Mouse (Mus musculus) brown adipose tissue, adult 24 weeks (tissue): Measurements from ENCODE around the gene Rsph6a. TPM values are rescaled to one million over a fixed set of nuclear protein-coding genes. Genes with fewer than 3 reads are reported as not detected.

Experiments used
- H3K27ac ChIP-seq: fragments of 200-500 bp; replicated peaks from 2 replicates; pipeline ENCODE4 v1.5.1; 2012; ENCODE audit warnings: low read depth, mild to moderate bottlenecking, low read length
- H3K4me1 ChIP-seq: fragments of 200-500 bp; 2 replicates; pipeline ENCODE4 v1.6.1; 2012; ENCODE audit warnings: low read length, mixed read lengths; ENCODE audit not compliant: control insufficient read depth, insufficient read depth, insufficient read length
- H3K4me3 ChIP-seq: fragments of 200-500 bp; 2 replicates; pipeline ENCODE4 v1.5.1; 2012; ENCODE audit warnings: low read depth, mild to moderate bottlenecking, low read length, moderate library complexity; ENCODE audit not compliant: insufficient read depth
- polyA plus RNA-seq: library from polyadenylated mRNA; stranded (reverse); fragments of >200 nt; gene quantifications from 2 replicates; pipeline ENCODE4 v1.2.4, GENCODE M21; 2012; ENCODE audit not compliant: missing spikeins, insufficient read depth, insufficient read length

The Rsph6a gene
- polyA plus RNA-seq = not detected in 2 replicates

- Histone ChIP-seq H3K27ac (no peak within 1 kb of the TSS), H3K4me1 (0 out of 2 replicates have a peak, but pooled peaks cover 3% of the 10 kb centered on the region), H3K4me3 (no peak within 1 kb of the TSS)
These were observed at the start of gene Rsph6a for GRCm38 (mm10) chr7:19054047-19054776. Rsph6a (plus strand) TSS chr7:19054690.

DNA sequence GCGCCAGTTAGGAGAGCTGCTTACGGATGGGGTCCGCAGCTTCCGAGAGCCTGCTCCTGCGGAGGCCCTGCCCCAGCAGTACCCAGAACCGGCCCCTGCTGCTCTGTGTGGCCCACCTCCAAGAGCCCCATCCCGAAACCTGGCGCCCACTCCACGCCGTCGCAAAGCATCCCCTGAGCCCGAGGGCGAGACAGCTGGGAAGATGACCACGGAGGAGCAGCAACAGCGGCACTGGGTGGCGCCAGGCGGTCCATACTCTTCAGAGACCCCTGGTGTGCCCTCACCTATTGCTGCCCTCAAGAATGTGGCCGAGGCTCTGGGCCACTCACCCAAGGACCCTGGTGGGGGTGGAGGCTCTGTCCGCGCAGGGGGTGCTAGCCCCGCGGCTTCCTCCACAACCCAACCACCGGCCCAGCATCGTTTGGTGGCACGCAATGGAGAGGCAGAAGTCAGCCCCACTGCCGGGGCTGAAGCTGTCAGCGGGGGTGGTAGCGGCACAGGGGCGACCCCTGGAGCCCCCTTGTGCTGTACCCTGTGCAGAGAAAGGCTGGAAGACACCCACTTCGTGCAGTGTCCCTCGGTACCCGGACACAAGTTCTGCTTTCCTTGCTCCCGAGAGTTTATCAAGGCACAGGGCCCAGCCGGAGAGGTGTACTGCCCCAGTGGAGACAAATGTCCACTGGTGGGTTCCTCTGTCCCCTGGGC lies 48.9 kb upstream of the Rsph6a start:
- Histone ChIP-seq H3K4me1 (peaks cover 11% of the 10 kb centered on the region), H3K27ac (no peak overlapping the region), H3K4me3 (peak overlapping the region; percentile 93; the same call in 1 of the 2 replicates)

GRCm38 (mm10) chr7:19006476-19006875 lies 48.0 kb upstream of the Rsph6a start:
- Histone ChIP-seq H3K4me3 (no peak overlapping the region), H3K27ac (no peak overlapping the region), H3K4me1 (peaks cover 9% of the 10 kb centered on the region)

GRCm38 (mm10) chr7:19007026-19007977 lies 47.2 kb upstream of the Rsph6a start:
- peaks cover 6% of the 10 kb centered on the region for H3K4me1 ChIP-seq
- no peak overlapping the region for H3K4me3 ChIP-seq
- no peak overlapping the region for H3K27ac ChIP-seq

DNA sequence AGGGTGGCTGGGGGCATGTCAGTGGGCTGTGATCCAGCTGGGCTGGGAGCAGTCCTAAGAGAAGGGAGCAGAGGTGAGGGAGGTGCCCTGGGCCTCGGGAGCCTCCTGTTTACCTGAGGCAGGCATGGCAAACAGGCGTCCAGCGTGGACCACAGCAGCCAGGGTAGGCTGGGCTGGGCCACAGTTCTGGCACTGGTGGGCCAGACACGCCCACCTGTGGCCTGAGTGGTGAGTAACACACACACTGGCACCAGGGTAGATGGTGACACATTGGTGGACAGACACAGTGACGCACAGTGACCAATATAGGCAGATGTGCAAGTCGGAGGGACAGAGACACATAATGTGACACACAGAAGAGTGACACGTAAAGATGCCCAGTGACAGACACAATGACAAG lies 43.9 kb upstream of the Rsph6a start:
- Histone ChIP-seq H3K4me3 (no peak overlapping the region), H3K4me1 (no peaks in the 10 kb centered on the region), H3K27ac (no peak overlapping the region)

DNA sequence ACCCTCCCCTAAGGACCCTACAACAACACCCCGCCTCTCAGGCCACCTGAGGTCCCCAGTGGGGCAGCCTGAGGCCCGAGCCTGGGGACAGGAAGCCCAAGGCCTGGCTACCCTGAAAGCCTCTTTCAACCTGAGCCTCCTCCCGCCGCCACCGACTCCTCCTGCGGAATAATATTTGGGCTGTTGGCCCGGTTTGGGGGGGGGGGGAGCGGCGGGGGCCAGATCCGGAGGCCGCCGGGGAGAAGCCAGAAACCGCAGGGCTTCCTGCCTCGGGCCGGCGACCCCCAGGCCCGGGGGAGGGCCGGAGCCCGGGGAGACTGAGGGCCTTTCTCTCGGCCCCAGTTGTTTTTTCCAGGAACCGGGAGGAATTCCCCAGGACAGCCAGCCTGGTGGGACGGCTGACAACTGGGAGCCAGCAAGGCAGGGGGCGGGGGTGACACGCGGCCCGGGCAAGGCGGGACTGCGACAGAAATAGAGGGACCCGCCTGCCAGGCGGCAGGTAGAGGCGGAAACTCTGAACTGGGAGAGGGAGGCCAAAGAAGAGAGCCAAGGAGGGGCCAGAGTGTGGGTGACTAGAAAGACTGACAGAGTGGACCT lies 42.4 kb upstream of the Rsph6a start:
- peak overlapping the region; percentile 51 for H3K4me3 ChIP-seq
- H3K27ac ChIP-seq = no peak overlapping the region
- no peaks in the 10 kb centered on the region for H3K4me1 ChIP-seq

GRCm38 (mm10) chr7:19012882-19013281 lies 41.6 kb upstream of the Rsph6a start:
- no peak overlapping the region for H3K4me3 ChIP-seq
- H3K27ac ChIP-seq = no peak overlapping the region
- no peaks in the 10 kb centered on the region for H3K4me1 ChIP-seq

- no peak overlapping the region for H3K27ac ChIP-seq
- H3K4me3 ChIP-seq = no peak overlapping the region
- no peaks in the 10 kb centered on the region for H3K4me1 ChIP-seq
These were observed 40.0 kb upstream of the Rsph6a start for GRCm38 (mm10) chr7:19014452-19014851.

DNA sequence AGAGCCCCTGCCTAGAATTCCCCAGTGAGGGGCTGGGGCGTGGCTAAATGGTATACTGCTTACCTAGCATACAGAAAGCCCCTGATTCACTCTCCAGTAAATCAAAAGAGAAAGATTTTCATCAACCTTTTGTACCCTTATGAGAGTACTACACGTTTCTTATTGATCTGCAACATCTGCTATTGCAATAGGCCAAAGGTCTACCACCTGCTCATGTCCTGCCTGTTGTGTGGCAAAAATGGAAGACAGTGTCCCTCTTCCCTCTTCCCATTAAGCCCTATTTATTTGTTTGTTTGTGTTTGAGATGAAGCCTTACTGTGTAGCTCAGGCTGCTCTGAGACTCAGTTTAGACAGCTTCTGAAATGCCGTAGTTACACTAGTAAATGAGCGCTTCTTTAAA lies 38.4 kb upstream of the Rsph6a start:
- Histone ChIP-seq H3K4me1 (no peaks in the 10 kb centered on the region), H3K27ac (no peak overlapping the region), H3K4me3 (no peak overlapping the region)

- no peak overlapping the region for H3K27ac ChIP-seq
- H3K4me1 ChIP-seq = no peaks in the 10 kb centered on the region
- H3K4me3 ChIP-seq = no peak overlapping the region
These were observed 36.6 kb upstream of the Rsph6a start for GRCm38 (mm10) chr7:19017909-19018308.

DNA sequence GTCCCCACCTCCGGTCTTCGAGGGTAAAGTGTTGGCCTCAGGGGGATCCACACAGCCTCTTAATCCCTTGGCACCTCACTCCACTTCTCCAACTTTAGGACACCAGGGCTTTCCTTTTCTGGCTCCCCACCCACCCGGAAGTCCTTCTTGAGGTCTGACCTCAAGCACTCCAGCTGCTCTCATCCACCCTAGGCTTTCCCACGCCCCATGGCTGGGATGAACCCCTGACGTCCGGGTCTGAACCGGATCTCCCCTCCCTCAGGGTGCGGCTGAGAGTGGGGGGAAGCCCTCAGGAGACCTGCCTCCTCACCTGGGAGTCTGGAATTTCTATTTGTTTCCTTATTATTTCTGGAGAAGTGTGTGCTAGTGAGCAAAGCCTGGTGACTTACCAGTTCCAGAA lies 33.4 kb upstream of the Rsph6a start:
- Histone ChIP-seq H3K4me1 (no peaks in the 10 kb centered on the region; the same call in 1 of the 2 replicates), H3K27ac (no peak overlapping the region), H3K4me3 (no peak overlapping the region)

GRCm38 (mm10) chr7:19022189-19022958 lies 32.1 kb upstream of the Rsph6a start:
- H3K4me3 ChIP-seq = no peak overlapping the region
- no peaks in the 10 kb centered on the region; the same call in 1 of the 2 replicates for H3K4me1 ChIP-seq
- H3K27ac ChIP-seq = no peak overlapping the region

DNA sequence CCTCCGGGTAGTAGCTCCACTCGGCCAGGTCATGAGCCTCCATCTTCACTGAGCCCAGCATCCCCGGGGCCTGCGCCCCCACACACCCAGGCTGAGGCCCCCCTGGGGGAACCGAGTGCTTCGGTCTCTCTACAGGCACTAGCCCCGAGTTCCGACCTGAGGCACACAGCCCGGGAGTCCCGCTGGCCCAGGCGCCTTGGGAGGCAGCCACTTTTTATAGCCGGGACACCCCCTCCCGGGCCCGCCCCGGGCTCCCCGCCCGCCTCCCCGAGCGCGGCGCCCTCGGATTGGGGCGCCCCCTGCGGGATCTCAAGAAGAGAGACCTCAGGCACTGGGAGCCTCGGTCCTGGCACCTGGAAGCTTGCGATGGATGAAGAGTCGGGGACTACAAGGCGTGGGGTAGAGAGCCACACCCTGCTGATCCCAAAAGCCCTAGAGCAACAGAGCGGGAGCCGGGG lies 31.1 kb upstream of the Rsph6a start, which contains the start of gene Foxa3:
Gene Foxa3 (minus strand): TSS at position 182 of the 458 bp plus-strand sequence.
- H3K27ac ChIP-seq = no peak within 1 kb of the TSS
- peak within 1 kb of the TSS; percentile 30; the same call in 1 of the 2 replicates for H3K4me3 ChIP-seq
- H3K4me1 ChIP-seq = peaks cover 2% of the 10 kb centered on the region; the same call in 1 of the 2 replicates

DNA sequence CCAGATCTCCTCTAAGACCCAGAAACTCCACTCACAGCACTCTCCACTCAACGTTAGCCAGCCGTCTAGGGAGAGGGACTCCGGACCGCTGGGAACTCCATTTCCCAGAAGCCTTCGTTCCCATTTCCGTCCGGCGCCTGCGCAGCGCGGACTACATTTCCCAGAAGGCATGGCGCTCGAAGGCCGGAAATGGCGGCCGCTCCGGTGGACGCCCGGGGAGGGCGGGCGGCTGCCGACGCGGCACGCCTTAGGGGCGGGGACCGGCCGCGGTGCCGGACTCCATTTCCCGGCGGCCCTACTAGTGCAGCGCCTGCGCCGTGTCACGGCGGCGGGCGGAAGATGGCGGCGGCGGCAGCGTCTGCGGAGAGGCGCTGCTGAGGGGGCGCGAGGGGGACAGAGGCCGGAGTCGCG lies 30.4 kb upstream of the Rsph6a start, which contains the start of gene Sympk:
Gene Sympk (plus strand): TSS at position 282 of the 411 bp plus-strand sequence.
- peak within 1 kb of the TSS; percentile 91 for H3K4me3 ChIP-seq
- no peak within 1 kb of the TSS for H3K27ac ChIP-seq
- peaks cover 2% of the 10 kb centered on the region; the same call in 1 of the 2 replicates for H3K4me1 ChIP-seq
